In genomic region chr14:22988090-22988669, GRCm38 (mm10) we compare ENCODE assay signal across 19 mouse cellular contexts.
"Had no signal": no experiment of that assay in that cellular context is flagged by ENCODE, and none has a peak within 500 bp of the region (broad histone marks: within the 10 kb centered on the region; RNA-seq: fewer than 3 reads in every experiment).

No protein-coding gene starts in this region.

- H3K9me3 ChIP-seq: liver, embryonic 15.5 days; lung, embryonic 15.5 days; midbrain, embryonic 13.5 days; midbrain, embryonic 15.5 days; neural tube, embryonic 12.5 days had no signal

- H3K4me1 ChIP-seq: liver, embryonic 15.5 days; lung, embryonic 15.5 days; midbrain, embryonic 13.5 days; midbrain, embryonic 15.5 days; neural tube, embryonic 12.5 days had no signal

- H3K36me3 ChIP-seq: liver, embryonic 15.5 days; lung, embryonic 15.5 days; midbrain, embryonic 13.5 days; midbrain, embryonic 15.5 days; neural tube, embryonic 12.5 days had no signal

- H3K9ac ChIP-seq: liver, embryonic 15.5 days; liver, postnatal 0 days; lung, embryonic 15.5 days; midbrain, embryonic 13.5 days; midbrain, embryonic 15.5 days; neural tube, embryonic 12.5 days had no signal

- DNase-seq: liver, postnatal 0 days; lung, adult 2 months; lung, postnatal 14 days; lung, postnatal 36 days; retina, postnatal 1 day; right cerebral cortex, adult 18-20 months; right cerebral cortex, postnatal 25 days; right cerebral cortex, postnatal 4 days; spleen, adult 18-20 months; thymus, adult 18-20 months; thymus, postnatal 14 days; thymus, postnatal 36 days had no signal

- H3K27me3 ChIP-seq: liver, embryonic 15.5 days; lung, embryonic 15.5 days; midbrain, embryonic 13.5 days; midbrain, embryonic 15.5 days; neural tube, embryonic 12.5 days had no signal

- H3K4me3 ChIP-seq: liver, embryonic 15.5 days; lung, embryonic 15.5 days; midbrain, embryonic 13.5 days; midbrain, embryonic 15.5 days; neural tube, embryonic 12.5 days had no signal

- H3K27ac ChIP-seq: liver, embryonic 15.5 days; lung, embryonic 15.5 days; macrophage; midbrain, embryonic 13.5 days; midbrain, embryonic 15.5 days; neural tube, embryonic 12.5 days had no signal

- ATAC-seq: liver, postnatal 0 days; lung, postnatal 0 days; midbrain, embryonic 13.5 days; midbrain, embryonic 15.5 days had no signal
